Mouse (Mus musculus): ENCODE results near the gene Alyref. TPM values are rescaled to one million over a fixed set of nuclear protein-coding genes. Genes with fewer than 3 reads are reported as not detected.

The Alyref gene
- total and polyA plus RNA-seq, 3 experiments, result 122 to 505 (median 280) TPM

- H3K36me3 ChIP-seq (replicated peaks), result peaks cover 73% of the 10 kb centered on the region
- H3K4me1 ChIP-seq (ENCODE audit: insufficient read depth, low read depth, low read length), result peaks cover 90% of the 10 kb centered on the region
- no peak for DNase-seq (ENCODE audit: low spot score)
- H3K4me3 ChIP-seq (ENCODE audit: low read depth, low read length), result peak overlapping the region; percentile 42; the same call in 1 of the 2 replicates
- ATAC-seq (ENCODE audit: extremely low read depth, insufficient number of reproducible peaks, low FRiP score, poor library complexity, severe bottlenecking), result no peak
- TF ChIP-seq GATA1 (IDR thresholded peaks at IDR 0.05; ENCODE audit: borderline replicate concordance, low read length) (no peak), CTCF (IDR thresholded peaks at IDR 0.05; ENCODE audit: low read depth, low read length) (no peak), TAL1 (conservative IDR thresholded peaks at IDR 0.05; ENCODE audit: low read depth, low read length) (no peak), POLR2AphosphoS5 (IDR thresholded peaks at IDR 0.05; ENCODE audit: insufficient replicate concordance, low read depth, low read length) (no peak), GATA2 (IDR thresholded peaks at IDR 0.05; ENCODE audit: borderline replicate concordance, low read depth, low read length) (no peak)
- H3K27me3 ChIP-seq (ENCODE audit: insufficient read depth, low read length), result no peaks in the 10 kb centered on the region
- no peaks in the 10 kb centered on the region for H3K9me3 ChIP-seq (replicated peaks)
Measured at GRCm38 (mm10) chr11:120627468-120628300, 29.5 kb upstream of the Alyref start.

- DNase-seq (ENCODE audit: low spot score), result no peak
- peaks cover 81% of the 10 kb centered on the region for H3K36me3 ChIP-seq (replicated peaks)
- H3K4me3 ChIP-seq (ENCODE audit: low read depth, low read length), result no peak overlapping the region; the same call in 1 of the 2 replicates
- no peaks in the 10 kb centered on the region for H3K27me3 ChIP-seq (ENCODE audit: insufficient read depth, low read length)
- H3K9me3 ChIP-seq (replicated peaks), result no peaks in the 10 kb centered on the region
- no peak for ATAC-seq (ENCODE audit: extremely low read depth, insufficient number of reproducible peaks, low FRiP score, poor library complexity, severe bottlenecking)
- peaks cover 89% of the 10 kb centered on the region for H3K4me1 ChIP-seq (ENCODE audit: insufficient read depth, low read depth, low read length)
- no peak for TF ChIP-seq TAL1 (conservative IDR thresholded peaks at IDR 0.05; ENCODE audit: low read depth, low read length)
- TF ChIP-seq GATA1 (IDR thresholded peaks at IDR 0.05; ENCODE audit: borderline replicate concordance, low read length), result no peak
- TF ChIP-seq CTCF (IDR thresholded peaks at IDR 0.05; ENCODE audit: low read depth, low read length), result no peak
- TF ChIP-seq GATA2 (IDR thresholded peaks at IDR 0.05; ENCODE audit: borderline replicate concordance, low read depth, low read length), result no peak
- TF ChIP-seq POLR2AphosphoS5 (IDR thresholded peaks at IDR 0.05; ENCODE audit: insufficient replicate concordance, low read depth, low read length), result no peak
Measured at GRCm38 (mm10) chr11:120626785-120627467, 28.8 kb upstream of the Alyref start.

GRCm38 (mm10) chr11:120625152-120625775 is 27.1 kb upstream of the Alyref start, which contains the start of gene Sirt7:
Sirt7 (minus strand) TSS chr11:120625240.
- Histone ChIP-seq H3K4me3 (ENCODE audit: low read depth, low read length) (peak within 1 kb of the TSS; percentile 98), H3K36me3 (replicated peaks) (peaks cover 88% of the 10 kb centered on the region), H3K4me1 (ENCODE audit: insufficient read depth, low read depth, low read length) (peaks cover 81% of the 10 kb centered on the region), H3K9me3 (replicated peaks) (no peaks in the 10 kb centered on the region), H3K27me3 (ENCODE audit: insufficient read depth, low read length) (no peaks in the 10 kb centered on the region)
- ATAC-seq (ENCODE audit: extremely low read depth, insufficient number of reproducible peaks, low FRiP score, poor library complexity, severe bottlenecking) (no peak), DNase-seq (ENCODE audit: low spot score) (no peak)
- no peak for TF ChIP-seq GATA2 (IDR thresholded peaks at IDR 0.05; ENCODE audit: borderline replicate concordance, low read depth, low read length)
- no peak for TF ChIP-seq GATA1 (IDR thresholded peaks at IDR 0.05; ENCODE audit: borderline replicate concordance, low read length)
- TF ChIP-seq CTCF (IDR thresholded peaks at IDR 0.05; ENCODE audit: low read depth, low read length), result no peak
- no peak for TF ChIP-seq TAL1 (conservative IDR thresholded peaks at IDR 0.05; ENCODE audit: low read depth, low read length)
- no peak for TF ChIP-seq POLR2AphosphoS5 (IDR thresholded peaks at IDR 0.05; ENCODE audit: insufficient replicate concordance, low read depth, low read length)

DNA sequence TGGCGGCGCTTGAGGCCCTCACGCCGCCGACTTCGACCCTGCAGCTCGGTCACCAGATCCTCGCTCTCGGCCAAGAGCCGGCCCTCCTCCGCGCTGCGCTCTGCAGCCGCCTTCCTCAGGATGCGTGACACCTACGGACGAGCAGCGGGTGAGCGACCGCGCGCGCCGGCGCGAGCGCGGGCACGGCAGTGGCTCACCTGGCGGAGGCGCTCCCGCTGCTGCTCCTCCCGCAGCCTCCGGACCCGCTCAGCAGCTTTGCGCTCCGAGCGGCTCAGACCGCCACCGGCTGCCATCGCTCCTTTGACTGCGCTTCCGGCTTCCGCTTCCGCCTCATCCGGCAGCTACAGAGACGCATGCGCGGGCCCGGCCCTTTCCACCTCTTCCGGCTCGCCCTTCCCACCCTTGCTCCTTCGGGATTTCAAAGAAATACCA is 26.5 kb upstream of the Alyref start:
- H3K9me3 ChIP-seq (replicated peaks), result no peaks in the 10 kb centered on the region
- no peaks in the 10 kb centered on the region for H3K27me3 ChIP-seq (ENCODE audit: insufficient read depth, low read length)
- TF ChIP-seq GATA1 (IDR thresholded peaks at IDR 0.05; ENCODE audit: borderline replicate concordance, low read length) (no peak), CTCF (IDR thresholded peaks at IDR 0.05; ENCODE audit: low read depth, low read length) (no peak), POLR2AphosphoS5 (IDR thresholded peaks at IDR 0.05; ENCODE audit: insufficient replicate concordance, low read depth, low read length) (no peak), GATA2 (IDR thresholded peaks at IDR 0.05; ENCODE audit: borderline replicate concordance, low read depth, low read length) (no peak), TAL1 (conservative IDR thresholded peaks at IDR 0.05; ENCODE audit: low read depth, low read length) (no peak)
- peak overlapping the region; percentile 98 for H3K4me3 ChIP-seq (ENCODE audit: low read depth, low read length)
- DNase-seq (ENCODE audit: low spot score) (peak; percentile 89), ATAC-seq (ENCODE audit: extremely low read depth, insufficient number of reproducible peaks, low FRiP score, poor library complexity, severe bottlenecking) (peak; percentile 61; the same call in 1 of the 2 replicates)
- peaks cover 89% of the 10 kb centered on the region for H3K36me3 ChIP-seq (replicated peaks)
- H3K4me1 ChIP-seq (ENCODE audit: insufficient read depth, low read depth, low read length), result peaks cover 80% of the 10 kb centered on the region

DNA sequence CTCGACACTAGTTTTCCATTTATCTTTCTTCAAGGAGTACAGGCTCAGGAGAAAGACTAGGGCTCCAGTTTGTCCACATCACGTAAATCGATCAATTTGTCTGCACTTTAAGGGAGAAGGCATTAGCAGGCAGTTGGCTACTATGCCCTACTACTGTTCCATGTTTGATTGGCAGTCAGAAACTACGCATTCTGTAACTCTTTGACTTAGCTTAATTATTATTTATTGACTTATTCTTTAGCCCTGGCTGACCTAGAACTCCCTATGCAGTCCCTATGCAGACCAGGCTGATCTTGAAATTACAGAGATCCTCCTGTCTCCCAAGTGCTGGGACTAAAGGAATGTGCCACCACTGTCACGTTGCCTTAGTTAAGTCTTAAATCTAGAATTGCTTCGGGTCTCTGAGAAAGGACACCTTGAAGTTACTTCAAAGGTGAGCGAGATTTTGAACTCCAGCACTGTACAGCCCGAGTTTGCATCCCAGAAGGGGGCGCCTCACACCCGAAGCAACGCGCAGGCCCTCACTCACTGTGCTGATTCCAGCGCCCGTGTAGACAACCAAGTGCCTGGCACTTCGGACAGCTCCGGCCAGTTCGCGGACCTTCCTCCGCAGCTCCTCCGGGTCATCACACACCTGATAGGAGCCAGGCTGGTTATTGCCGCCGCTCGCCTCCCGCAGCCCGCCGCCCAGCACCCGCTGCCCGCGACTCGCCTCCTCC is 26.0 kb upstream of the Alyref start:
- ATAC-seq (ENCODE audit: extremely low read depth, insufficient number of reproducible peaks, low FRiP score, poor library complexity, severe bottlenecking) (no peak), DNase-seq (ENCODE audit: low spot score) (peak; percentile 60)
- Histone ChIP-seq H3K4me1 (ENCODE audit: insufficient read depth, low read depth, low read length) (peaks cover 76% of the 10 kb centered on the region), H3K9me3 (replicated peaks) (no peaks in the 10 kb centered on the region), H3K4me3 (ENCODE audit: low read depth, low read length) (peak overlapping the region; percentile 98), H3K27me3 (ENCODE audit: insufficient read depth, low read length) (no peaks in the 10 kb centered on the region), H3K36me3 (replicated peaks) (peaks cover 89% of the 10 kb centered on the region)
- TF ChIP-seq CTCF (IDR thresholded peaks at IDR 0.05; ENCODE audit: low read depth, low read length) (0 out of 2 replicates have a peak, but pooled peaks have one; percentile 23), GATA2 (IDR thresholded peaks at IDR 0.05; ENCODE audit: borderline replicate concordance, low read depth, low read length) (no peak)
